Mouse (Mus musculus) liver, adult (tissue): ENCODE results near the gene Sort1.

Experiments used
- GATA4 ChIP-seq: IDR thresholded peaks from 2 replicates; pipeline ENCODE4 v1.6.1; 2014; ENCODE audit warnings: mild to moderate bottlenecking, low read length; ENCODE audit not compliant: insufficient replicate concordance

The Sort1 gene

DNA sequence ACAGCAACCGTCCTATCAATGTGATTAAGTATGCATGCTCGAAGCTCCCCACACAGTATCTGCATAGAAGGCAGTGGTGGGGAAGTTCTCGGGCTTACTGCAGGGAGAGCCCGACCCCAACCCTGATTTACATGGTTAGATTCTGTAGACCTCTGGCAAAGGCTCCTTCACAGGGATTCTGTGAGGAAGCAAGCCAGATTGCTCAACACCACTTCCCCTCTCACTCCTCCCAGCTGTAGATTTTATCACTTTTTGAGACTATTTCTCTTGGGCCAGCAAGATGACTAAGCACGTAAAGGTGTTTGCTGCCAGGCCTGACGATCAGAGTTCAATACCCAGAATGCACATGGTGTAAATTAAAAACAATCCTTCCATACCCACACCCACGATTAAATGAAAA is 62.0 kb downstream of the Sort1 start:
- no peak for TF ChIP-seq GATA4

DNA sequence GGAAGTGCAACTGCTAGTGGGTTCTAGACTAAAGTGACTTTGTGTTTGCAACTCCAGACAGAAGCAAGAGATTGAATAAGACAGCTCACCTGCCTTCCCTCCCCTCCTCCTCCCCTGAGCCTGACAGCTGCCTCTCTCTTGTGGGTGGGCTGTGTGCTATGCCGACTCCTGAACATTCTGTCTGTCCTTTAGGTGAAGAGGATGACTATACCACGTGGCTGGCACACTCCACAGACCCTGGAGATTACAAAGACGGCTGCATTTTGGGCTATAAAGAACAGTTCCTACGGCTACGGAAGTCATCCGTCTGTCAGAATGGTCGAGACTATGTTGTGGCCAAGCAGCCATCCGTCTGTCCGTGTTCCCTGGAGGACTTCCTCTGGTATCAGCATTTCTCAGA is 64.5 kb downstream of the Sort1 start:
- TF ChIP-seq GATA4, result no peak

DNA sequence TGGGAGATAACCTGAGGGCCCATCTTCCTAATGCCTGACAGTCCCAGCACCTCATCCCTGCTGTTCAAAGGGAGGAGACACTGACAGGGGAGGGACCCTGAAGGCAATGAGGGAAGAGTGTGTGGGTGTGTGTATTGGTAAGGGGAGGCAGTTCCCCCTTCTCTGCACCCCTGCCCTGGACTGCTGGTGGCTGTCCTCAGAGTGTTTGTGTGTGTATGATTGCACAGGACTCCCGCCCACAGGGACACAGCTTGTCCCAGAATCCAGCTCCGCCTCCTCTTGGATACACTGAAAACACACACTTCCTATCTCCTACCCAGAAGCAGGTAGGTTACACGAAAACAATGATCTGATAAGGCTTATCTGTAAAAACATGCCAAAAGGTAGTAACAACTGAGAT is 71.4 kb downstream of the Sort1 start:
- TF ChIP-seq GATA4, result no peak

DNA sequence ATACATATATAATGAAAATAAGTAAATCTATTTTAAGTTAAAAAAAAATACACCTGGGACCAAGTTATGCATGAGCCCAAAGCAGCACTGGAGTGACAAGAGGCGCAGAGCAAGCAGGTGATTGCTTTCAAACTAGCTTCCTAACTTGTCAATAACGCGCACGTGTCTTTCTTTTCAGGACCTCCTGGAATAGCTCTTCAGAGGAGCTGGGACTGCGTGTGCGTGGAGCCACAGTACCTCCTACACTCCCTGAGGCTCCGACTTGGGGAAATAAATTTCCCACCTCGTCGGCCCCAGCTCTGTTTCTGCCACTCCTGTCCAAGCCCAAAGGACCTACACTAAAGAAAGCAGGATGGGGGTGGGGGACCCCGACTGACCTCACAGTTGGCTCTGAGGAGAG is 73.2 kb downstream of the Sort1 start:
- no peak for TF ChIP-seq GATA4

DNA sequence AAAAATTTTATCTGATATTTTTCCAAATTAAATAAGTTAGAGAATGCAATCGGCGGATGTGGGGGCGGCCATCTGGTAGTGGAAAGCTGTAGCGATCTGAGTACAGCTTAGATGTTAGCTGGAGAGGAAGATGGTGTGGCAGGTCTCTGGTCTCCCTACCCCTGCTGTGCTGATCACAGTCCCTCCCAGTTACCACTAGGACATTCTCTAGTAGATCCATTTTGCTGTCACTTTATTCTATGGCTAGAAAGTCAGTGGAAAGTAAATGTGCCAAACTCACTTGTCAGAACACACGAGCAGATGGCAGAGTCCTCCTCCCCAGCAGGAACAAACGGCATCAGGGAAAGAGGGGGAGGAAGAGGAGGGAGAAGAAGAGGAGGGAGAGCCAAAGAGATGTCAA is 74.6 kb downstream of the Sort1 start:
- no peak for TF ChIP-seq GATA4

DNA sequence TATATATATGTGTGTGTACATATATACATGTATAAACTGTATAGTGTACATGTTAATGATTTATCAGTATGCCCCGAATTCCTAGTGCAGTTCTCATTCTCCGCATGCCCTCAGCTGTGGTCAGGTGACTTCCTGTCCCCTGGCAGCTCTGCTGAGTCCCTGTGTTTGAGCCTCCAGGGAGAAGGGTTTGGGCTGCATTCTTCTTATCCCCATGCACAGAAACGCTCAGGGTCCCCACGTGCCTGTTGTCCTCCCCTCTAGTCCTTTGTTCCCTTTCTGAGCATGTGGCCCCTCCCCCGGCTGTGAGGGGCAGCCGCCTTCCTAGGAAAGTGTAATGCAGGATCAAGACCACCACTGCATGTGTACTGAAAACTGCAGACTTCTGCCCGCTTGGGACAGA is 77.0 kb downstream of the Sort1 start:
- no peak for TF ChIP-seq GATA4

DNA sequence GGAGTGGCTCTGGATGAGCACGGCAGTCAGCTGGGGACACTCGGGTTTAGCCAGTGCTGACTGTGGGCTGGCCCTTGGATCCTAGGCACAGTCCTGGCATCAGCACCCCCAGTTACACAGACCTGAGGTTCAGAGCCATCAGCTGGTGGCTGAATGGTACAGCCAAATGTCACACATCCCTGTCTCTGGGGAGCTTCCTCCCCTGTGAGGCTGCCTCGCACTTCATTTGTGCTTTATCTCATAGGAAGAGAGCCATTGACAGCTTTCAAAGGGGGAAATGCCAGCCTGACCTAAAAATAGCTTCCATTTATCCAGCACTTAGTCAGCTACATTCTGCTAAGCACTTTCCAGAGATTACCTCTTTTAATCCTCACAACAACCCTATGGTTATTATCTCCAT is 79.7 kb downstream of the Sort1 start:
- no peak for TF ChIP-seq GATA4

DNA sequence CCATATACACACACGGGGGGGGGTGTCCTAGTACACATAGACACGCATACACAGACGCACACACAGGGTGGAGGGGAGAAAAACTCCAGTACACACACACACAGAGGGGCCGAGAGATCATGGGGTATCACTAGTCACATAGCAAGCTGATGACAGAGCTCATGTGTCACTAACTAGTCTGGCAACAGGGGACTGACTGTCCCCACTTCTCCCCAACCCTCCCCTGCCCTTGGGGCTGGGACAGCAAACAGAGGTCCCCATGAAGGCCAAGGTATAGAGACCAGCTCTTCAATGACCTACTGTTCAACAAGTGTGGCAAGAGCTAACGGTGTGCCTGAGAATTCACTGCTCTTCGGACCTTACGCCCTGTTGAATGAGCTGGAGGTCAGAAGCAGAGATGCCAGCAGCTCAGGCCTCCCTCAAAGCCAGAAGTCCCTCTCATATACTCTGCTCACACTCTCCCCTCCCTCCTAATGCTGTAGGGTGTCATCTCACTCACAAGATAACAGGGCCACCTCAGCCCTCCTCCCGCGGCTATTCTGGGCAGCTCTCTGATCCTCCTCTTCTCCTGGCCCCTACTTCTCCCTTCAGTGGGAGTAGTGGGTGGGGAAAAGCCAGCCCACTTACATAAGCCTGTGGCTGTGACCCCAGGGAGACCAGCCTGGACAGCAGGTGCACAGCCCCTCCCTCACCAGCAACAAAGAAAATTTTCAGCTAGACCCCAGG is 80.6 kb downstream of the Sort1 start, which contains the start of gene Mybphl:
Mybphl (plus strand) TSS at position 642 of the 726 bp plus-strand sequence.
- TF ChIP-seq GATA4, result no peak

DNA sequence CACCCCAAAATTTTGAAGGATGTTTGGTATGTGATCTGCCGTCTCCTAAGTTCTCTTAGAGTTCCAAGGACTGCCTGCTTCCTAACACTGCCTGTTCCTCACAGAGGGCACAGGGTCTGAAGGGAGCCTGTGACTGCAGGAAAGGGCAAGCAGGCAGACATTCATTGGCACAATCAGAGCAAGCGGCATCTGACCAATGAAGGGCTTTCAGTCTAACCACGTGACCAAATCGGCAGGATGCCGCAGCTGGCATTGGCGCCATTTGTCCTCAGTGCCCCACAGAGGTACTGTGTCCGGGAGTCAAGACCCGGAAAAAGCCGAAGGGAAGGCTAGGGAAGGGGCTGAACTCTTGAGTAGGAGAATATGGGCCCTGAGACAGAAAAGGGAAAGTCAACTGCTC is 83.3 kb downstream of the Sort1 start:
- TF ChIP-seq GATA4, result no peak

DNA sequence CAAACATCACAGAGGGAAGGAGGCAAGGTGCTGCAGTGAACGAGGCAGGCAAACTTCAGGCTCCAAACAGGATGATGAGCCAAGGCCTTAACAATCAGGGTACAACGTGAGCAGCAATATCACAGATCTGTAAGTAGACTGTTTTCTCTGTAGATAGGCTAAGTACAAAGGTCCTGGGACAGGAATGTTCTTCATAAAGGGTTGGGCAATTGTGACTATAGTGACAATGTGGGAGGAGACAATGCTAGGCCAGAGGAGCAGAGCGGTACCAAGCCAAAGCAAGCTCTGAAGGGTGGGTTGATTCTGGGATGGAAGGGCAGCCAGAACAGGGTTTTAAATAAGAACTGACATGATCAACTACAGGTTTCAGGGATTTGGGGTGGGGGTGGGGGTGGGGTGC is 83.9 kb downstream of the Sort1 start:
- TF ChIP-seq GATA4, result no peak

DNA sequence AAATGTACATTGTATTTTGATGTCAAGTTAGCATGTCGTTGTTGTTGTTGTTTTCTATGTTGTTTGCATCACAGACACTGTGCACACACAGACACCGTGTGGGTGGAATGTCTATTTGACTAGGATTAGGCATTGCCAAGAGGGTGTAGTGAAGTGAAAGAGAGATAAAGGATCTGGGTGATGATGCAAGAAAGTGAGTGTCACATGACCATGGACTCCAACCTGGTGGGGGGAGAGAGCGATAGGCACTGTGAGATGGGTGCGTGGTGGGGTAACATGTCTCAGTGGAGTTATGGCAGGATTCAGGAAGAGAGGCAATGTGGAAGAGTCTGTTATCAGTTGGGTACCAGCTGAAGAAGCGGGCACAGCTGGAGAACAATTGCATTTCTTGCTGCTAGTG is 84.8 kb downstream of the Sort1 start:
- peak; percentile 63; the same call in 1 of the 2 replicates for TF ChIP-seq GATA4

DNA sequence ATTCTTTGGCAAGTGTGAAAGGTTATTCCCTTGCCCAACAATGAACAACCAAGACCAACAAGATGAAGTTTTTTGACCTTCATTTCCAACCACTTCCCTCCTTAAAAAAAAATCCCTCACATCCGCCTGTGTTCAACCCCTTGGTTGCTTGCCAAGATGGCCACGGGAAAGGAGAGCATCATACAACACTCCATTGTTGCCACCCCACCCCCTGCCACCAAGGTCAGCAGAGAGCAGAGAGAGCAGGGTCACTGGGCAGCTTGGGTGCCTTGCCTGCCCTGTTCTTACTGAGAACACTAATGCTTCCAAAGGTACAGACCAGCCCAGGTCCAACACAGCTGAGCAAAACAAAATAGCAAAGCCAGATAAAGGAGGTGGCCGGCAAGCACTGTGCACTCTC is 88.4 kb downstream of the Sort1 start:
- TF ChIP-seq GATA4, result no peak

DNA sequence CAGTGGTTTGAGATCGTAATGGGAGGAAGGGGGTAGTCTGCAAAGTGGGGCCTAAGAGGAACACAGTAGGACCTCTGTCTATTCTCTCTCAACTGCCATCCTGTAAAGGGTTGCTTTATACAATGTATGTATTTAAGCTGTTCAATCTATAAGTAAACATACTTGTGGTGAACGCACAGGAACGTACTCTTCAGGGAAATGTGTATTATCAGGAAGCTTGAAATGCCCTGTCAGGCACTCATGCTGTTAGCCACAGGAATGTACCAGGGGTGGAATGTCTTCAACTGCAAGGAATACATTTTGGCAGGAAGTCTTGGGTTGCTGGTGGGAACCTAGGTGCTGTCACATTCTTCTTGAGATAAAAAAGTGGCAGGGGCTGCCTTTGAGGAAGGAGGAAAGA is 88.8 kb downstream of the Sort1 start:
- TF ChIP-seq GATA4, result no peak

DNA sequence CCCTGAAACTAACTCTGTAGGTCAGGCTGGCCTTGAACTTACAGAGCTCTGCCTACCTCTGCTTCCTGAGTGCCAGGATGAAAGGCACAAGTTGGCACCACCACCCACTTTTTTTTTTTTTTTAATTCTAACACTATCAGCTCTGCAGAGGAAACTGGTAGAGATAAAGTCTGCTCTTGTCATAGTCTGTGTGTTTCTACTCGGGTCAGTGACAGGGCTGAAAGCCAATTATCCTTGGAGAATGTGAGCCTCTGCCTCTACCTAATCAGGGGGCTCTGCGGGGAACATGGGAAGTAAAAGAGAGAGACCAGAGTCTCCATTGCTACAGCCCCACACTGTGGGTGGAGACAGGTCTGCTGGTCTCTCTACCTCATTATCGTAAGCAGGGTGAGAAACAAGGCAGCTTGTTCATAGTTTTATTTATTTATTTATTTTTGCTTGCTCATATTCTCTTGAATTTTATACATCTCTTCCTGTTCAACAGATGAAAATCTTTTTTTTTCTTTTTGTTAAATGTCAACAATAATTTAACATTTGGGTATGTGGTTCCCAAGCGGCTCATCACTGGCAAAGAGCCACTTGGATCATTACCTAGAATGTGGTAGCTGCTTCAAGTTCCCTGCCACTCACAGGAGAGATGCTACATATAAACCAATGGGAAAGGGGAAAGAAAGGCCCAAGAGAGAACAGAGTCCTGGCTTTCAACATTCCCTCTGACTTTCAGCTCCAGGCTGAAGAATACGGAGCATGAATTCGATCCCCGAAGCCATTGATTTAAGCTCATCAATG is 95.2 kb downstream of the Sort1 start:
- TF ChIP-seq GATA4, result no peak

DNA sequence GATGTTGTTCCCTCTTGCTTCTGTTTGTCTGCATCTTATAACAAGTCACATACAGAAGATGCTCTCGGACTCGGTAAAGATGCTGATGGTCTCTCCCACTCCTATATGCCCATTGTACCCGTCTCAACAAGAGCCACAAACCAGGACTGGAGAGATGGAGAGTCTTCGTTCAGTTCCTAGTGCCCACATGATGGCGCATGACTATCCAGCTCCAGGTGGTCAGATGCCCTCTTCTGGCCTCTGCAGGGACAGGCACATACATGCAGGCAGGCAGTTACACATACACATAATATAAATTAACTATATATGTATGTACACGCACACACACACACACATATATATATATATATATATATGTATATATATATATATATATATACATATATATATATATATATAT is 96.8 kb downstream of the Sort1 start:
- no peak for TF ChIP-seq GATA4
